Mouse (Mus musculus): ENCODE data around the gene Onecut1.
A peak's percentile ranks its signal among the peaks of the same experiment; 100 is the strongest.

Onecut1 gene

DNA sequence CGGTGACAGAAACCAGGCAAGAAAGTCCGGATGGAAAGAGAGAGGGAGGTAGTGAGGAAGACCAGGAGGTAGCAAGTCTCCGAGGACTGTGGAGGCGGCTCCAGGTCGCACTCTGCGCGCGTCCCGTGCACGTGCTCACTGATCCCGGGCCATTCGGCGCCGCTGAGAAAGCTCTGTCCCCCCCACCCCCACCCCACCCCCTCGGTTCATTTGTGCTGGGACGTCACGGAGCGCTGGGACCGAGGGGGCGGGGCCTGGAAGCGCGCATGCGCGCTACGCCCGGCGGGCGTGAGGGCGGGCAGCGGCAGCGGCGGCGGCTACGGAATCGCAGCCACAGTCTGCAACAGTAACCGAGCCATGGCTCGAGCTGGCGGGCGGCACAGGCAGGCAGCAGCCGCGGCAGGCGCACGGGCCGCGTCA is at the start of gene Onecut1:
Gene Onecut1, plus strand, starts transcription at position 361 of the 420 bp plus-strand sequence.
- peak; percentile 15 for DNase-seq

DNA sequence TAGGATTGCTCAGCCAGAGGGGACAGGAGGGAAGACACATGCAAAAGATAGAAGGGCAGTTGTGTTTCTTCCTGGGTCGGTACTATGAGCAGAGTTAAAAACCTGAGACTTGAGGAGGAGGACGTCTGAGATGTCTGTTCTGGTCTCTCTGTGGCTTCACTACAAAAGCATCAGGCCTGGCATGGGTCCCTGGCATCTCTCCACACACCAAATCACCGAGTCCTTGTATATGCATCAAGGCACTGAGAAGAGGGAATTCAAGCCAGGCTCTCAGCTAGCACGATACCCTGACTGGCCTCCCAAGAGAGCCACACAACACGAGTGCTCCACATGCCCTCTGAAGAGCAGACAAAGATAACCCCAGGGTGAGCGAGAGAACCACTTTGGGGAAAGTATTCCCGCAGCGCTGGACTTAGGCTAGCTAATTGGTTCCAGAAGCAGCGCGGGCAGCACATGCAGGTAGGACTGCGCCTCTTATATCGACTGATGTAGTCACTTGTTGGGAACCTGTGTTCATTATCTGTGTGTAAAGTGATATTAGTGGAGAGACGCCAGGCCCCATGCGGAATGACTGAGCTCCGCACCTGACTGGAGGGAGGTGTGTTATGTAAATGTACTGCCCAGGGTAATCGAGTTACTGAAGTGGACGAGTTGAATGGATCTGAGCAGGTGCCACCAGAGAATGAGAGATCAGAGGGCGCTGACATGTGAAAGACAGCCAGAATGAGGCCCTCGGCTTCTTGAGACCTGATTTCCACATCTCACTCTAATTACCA is 41.8 kb upstream of the Onecut1 start:
- DNase-seq, result no peak

DNA sequence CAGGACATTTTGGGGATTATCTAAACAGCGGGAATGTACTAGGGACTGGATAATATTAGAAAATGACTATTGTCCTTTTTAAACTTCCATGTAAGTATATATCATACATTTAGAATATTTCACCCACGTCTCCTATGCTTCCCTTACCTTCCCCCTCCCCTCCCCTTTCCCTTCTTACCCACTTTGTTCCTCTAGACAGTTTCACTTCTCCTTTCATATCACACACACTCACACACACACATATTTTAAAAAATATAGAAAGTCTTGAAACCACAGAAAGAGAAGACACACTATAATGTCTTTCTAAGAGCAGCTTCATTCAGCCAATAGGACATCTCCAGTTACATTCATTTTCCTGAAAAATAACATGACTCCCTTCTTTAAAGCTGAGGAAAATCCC is 36.6 kb upstream of the Onecut1 start:
- DNase-seq, result no peak

DNA sequence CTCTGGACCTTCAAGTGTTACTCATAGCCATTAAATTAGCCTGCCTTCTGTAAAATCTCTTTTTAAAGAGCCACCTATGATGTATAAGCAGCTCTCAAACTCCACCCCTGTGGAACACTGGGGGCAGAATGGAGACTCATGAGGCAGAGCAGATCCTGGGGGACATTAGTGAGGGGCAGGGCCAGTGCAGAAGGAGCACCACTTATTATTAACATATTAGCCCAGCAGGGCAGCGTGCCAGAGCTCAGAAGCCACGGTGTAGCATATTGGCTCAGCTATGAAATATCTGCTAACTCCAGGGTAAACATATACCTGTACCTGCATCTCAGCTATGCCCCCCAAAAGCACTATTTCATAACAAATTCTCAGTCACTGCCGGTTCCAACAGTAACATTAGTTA is 32.5 kb upstream of the Onecut1 start:
- DNase-seq, result no peak

DNA sequence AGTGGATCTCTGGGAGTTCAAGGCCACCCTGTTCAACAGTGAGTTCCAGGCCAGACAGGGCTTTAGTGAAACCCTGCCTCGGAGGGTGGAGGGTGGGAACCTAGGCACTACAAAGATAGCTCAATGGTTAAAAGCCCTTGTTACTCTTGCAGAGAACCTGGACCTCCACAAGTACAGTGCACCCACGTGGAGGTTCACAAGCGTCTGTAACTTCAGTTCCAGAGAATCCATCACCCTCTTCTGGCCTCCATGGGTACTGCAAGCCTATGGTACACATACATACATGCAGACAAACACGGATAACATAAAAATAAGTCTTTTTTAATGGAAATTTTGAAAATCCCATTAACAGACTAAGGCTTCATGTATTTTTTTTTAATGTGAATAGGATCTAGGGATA is 18.8 kb upstream of the Onecut1 start:
- no peak for DNase-seq

DNA sequence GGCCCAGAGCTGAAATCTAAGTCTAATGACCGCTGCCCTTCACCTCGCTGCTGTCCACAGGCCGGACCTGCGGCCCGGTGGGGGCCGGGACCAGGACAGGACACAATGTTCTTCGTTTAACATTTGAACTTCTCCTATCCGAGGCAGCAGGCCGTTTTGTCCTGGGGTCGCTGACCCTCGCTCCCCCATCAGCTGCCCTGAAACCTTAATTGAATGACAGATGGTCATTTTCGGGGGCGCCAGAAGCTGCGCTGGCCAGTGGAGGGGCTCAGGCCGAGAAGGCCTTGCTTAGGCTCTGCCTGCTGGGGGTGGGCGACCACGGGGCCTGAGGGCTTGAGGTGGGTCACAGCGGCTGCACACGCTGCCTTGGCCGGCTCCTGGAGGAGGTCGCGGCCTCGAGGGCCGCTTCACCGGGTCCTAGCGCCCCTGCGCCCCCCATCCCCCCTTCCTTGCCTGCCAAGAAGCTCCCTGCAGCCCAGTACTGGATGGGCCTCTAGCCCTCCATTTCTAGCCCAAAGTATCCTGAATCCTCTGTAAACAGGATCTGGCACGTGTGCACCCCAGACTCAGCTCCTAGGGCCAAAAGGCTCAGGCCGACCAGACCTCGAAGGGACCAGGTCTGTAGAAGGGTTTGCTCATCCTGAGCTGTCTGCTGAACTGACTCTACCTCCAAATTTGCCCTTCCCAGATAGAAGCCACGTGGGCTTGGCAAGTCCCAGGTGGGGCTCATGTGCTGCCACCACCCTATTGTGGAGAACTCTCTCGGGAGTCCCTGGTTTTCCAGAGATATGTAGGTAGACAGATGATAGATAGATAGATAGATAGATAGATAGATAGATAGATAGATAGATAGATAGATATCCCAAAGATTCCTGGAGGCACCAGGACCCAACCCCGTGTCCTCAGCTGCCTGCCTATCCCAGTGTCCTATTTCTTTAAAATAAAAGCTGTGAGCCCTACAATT is 14.6 kb upstream of the Onecut1 start:
- no peak for DNase-seq

DNA sequence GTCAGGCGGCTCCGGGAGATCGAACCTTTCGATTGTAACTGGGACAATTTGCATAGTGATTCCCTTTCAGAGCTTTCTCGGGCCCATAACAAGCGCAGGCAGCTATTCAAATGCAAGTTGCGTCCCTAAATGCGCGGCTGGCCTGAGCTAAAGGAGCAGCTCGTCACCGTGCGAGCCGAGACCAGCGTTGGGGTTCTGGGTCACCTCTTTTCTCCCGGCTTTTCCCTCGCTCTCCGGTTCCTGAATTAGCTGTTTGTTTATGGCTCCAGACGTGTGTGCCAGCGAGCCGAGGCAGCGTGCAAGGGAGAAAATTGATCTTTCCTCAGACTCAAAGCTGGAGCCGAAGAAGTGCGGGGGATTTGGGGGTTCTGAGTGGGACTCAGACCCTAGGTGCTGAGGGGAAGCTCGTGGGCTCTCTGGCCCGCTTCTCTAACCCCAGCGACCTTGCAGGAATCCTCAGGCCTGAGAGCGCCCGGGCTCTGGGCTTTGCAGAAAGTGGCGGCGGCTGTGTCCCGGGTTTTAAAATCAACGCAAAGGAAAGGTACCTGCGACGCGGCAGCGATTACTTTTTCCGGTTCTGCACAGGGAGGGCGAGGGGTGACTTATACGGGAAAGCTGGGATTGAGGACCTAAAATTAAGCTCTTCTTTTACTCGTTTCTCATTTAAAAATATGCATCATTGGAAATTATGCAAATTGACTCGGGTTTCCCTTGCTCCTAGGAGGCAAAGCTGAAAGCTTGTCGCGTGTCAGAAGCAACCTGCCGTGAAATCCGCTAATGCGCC is 13.1 kb upstream of the Onecut1 start:
- DNase-seq, result no peak

DNA sequence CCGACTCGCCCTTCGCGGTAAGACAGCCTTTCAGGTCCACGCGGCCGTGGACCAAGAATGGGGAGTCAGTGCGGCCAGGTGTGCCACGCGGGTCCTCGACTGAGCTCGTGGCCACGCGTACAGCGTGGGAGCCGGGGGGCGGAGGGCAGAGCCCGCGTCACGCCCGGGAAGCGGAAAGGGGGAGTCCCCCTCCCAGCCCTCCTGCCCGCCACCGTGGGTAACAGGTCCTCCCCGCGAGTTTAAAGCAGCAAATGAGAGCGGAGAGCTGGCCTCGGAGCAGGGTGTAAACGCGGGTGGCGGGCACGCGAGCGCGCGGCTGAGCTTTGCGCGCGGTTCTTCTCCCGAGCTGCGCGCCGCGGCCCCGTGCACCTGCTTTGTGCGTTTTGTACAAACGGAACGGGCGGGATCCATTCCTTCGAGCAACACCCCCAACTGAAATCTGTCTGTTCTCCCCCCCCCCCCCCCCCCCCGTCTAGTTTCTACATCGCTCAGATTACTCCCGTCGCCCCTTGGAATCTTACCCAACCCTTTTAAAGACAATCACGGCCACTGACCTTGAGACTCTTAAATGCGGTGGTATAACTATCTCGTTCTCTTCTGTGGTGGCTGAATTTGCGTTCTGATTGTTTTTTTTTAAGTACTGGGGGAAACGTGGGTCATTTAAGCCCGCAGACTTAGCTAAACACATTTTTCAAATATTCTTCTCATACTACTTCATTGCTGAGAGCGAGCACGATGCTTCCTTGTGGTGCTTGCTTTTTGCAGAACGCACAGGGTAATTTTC is 12.3 kb upstream of the Onecut1 start:
- DNase-seq, result no peak

DNA sequence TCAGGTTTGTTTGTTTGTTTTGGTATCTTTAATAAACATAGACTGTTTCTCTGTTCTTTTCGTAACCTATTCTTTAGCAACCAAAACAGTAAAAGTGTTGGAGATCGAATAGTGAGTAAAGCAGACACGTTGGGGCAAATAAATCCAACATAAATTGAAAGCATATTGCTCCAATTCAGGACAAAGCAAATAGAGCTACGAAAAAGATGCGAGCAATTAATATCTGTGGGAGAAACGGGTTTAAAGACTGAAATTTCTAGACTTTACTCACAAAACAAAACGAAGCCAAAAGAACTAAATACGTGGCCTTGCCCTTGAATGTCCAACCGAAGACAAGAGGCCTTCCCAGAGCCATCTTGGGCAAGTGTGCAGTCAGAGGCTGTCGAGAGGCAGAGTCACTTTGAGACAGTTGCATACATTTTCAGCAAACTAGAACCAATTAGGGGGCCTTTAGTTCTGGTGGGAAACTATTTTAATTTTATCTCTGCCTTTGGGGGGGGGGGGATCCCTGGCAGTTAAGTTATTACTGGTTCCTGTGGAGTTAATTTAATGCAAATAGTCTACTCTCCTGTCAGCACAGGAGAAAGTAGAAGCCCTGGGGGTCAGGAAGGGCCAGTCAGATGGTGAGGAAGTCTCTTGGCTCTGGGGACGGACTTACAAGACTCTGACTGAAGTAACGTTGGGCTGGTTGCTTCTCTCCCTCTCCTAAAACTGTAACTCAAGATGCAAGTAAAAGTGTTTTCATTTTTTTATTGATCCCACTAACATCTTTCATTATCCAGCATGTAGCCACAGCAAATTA is 11.5 kb upstream of the Onecut1 start:
- DNase-seq, result no peak

DNA sequence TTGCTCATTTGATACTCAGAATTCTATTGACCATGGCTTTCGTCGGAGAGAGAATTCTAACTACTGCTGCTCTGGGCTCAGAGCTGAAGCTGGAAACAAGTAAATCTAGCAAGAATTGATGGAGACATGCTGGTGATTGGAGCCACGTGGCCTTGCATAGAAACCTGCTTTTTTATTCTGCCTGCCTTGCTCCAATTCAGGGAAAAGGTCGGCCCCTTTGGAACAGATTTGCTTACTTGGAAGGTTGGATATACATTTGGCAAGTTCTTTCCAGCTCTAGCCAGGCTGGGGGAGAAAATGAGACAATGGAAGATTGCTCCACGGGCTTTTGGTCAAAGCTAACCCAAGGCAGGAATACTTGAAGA is 11.0 kb upstream of the Onecut1 start:
- DNase-seq, result no peak

DNA sequence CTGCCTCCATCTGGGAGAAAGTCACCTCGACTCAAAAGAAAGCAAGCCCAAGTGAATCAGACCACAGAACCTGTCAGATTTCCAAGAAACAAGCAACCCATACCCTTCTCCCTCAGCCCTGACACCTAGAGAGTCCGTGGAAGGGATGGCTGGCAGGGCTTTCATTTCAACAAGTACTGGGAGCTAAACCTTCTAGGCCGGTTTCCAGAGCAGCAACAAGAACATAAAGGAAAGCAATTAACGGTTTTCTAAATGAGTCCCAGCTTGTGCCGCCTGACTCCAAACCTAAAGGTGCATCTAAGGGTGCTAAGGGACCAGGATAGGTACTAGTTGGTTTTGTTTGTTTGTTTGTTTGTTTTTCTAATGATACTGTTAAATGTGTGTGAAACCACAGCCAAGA is 10.1 kb upstream of the Onecut1 start:
- no peak for DNase-seq

DNA sequence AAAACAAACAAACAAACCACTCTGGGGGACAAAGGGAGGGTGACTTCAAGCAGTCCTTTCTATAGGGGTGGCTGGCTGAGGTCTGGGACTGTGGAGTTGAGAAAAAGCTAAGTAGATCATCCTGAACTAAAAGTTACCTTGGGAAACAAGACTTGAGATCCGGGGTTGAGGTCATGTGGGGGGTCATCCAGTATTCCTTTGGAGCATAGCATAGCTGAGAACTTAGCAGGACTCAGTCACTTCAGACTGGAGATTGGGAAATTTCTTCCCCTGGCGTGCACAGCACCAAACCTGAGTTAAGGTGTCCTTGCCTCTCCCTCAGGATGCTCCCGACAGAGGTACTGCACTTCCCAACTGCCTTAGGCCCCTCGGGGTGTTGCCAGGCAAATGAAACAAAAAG is 9.4 kb upstream of the Onecut1 start:
- no peak for DNase-seq

DNA sequence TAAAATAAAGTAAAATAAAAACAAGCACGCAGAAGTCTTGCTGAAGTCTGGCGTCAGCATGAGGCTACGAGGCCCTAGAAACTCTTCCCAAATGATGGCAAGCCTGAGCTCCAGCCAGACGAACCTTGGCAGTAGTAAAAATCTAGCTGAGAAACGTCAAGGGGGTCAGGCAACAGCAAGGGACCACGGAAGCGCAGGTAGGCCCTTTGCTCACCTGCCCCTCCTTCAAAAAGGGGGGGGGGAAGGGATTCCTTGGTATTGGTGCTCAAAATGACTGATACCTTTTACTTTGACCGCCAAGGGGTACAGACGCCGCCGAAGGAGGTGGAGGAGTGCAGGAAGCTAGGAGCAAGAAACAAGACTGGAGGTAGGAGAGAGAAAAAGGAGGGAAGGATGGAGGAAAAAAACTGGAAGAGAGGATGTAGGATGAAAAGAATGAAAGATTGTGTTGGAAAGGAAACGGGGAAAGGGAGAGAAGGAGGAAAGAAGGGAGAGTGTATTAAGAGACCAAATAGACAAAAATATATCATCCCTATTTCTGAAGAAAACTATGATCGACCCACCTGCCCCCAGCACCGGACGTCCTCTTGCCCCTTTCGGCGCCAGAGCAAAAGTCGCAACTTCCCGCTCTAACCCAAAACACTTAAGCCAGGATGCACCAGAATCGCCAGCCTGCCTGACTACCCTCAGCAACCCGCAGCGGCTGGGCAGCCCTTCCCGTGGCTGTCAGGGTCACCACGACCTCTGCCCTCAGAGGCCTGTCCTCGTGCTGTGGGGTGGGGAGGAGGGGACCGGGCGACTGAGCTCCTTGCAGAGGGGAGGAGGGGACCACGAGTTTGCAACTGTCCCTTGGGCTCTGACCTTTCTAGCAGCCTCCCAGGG is 8.3 kb upstream of the Onecut1 start:
- DNase-seq, result no peak

DNA sequence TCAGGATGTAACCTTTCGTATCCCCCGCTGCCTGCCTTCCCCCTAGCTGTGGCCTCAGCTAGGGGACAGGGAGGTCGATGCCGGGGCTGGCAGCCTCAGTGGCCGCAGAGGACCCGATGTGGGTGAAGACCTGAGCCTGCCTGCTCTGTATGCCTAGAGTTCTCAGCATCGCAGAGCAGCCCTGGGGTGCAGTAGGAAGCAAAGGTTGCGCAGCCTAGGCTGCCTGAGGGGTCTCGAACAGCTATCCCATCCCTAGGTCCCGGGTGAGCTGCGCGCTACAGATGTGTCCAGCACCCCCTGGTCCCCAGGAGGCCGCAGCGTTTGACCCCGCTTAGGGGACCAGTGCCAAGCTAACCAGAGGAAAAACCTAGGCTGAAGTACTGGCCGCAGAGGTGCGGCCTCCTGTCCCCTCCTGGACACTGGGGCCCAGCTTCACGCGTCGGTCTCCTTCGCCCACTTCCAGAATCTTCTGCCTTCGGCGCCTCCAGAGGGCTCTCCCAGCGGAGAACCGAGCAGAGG is 7.6 kb upstream of the Onecut1 start:
- no peak for DNase-seq

DNA sequence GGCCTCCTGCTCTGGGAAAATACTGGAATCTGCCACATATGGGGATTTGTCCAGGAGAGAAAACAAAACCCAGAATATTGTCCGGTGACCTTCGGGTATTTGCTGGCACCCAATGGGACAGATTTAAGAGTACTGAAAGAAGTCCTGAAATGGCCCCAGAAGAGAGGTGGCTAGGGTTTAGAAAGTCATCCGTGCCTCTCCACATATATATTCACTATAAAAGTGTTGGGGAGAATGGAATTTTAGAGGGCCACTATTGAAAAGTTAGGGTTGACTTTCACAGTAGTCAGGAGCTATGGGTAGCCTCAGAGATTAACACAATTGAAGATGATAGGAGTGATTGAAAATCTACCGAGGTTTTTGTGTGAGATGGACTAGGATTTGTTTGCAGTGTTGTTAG is 6.3 kb upstream of the Onecut1 start:
- DNase-seq, result no peak

DNA sequence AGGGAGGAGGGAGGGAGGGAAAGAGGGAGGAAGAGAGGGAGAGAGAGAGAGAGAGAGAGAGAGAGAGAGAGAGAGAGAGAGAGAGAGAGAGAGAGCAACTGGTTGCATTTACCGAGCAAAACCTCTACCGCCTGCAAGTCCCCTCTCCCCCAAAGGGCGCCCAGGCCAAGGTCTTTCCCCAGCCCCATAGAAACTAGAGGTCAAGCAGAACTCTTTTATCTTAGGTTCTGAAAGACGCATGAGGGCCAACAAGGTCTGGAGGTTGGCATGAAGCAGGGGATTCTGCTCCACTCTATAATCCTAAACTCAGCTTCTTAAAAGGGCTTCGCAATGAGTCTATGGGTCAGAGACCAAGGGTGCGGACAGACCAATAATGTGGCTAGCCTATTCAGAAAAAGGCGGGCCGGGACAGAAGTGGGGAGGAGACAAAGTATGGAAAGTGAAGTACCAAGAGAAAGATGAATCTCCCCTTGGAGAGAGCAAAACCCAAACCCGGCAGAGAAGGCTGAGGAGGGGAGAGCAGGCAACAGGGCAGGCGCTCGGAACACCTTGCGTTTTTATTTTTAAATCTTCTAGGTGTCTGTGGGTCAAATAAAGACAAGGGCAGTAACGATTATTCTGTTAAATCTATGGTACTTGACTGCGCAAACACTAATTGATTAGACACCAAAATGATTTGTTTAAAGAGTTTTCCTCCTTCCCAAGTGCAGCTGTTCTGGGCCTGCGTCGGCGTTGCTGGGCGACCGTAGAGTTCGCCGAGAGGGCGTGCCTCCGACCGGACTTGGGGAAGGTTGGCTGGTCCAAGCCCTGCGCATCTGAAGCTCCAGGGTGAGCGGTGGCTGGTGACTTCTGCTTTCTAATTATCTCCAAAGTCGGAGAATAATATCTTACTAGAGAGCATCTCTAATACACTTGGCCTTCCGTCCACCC is 4.9 kb upstream of the Onecut1 start:
- no peak for DNase-seq

DNA sequence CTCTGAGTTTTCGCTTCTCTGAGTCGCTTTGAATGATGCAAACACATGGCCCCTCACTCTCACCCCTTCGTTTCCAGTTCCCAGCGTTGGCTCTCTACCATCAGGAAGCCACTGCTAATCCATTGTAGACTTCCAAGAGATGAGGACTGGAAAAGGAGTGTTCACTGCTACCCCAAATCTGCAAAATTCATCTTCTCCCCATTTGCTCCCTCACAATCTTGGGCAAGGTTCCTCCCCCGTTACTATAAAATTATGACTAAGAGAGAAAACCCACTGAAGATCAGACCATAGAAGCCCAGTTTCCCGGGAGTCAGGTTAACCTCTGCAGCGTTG is 4.2 kb upstream of the Onecut1 start:
- DNase-seq, result no peak

DNA sequence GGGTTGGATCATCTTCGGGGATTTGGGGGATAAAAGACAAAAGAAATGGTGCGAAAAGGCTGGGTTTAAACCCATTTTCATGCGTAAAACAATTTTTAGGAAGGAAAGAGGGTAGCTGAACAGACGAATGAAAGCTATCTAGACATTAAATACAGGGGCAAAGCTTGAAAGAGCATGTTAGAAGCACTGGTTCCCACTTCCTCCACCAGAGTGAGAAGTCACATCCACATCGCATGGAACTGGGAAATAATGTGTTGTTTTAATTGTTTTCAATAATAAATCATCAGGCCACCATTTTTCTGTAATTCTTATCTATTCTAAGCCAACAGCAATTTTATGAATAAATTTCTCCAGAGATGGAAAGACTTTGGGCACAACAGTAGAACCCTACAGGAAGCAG is 3.6 kb upstream of the Onecut1 start:
- DNase-seq, result no peak

DNA sequence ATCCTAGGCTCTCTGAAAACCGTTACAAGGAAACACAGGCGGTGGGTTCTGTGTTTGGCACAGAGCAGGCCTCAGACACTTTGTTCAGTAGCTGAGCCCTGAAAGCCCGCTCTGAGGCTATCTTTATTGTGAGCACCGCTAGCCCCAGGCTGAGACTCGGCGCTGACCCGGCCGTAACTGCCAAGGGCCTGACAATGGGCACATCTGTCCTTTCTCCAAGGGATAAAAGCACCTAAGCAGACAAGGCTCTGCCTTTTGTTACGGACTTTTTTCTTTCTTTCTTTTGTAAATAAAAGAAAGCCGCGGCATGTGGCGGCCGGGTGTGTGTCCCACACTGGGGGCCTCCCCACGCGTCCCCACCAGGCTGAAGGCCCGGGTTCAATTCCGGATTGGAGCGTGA is 1.3 kb upstream of the Onecut1 start:
- DNase-seq, result no peak
